Mouse (Mus musculus) T-helper 17 cell (primary cell): ENCODE measurements at regions not wholly inside any gene's neighbourhood (a gene's known extent, or its start where the extent isn't known, plus 50 kb on each side); places are given as distances from the start of the nearest gene placed in this dataset.

Experiments used
- in situ Hi-C, 2 experiments: fragments of 300-600 bp; cut with MboI, MseI; formaldehyde crosslinking; loops; 1 replicate in 1 of 2; 2 replicates in 1 of 2; pipeline ENCODE4 v1.15.1; 2025; ENCODE audit warnings: high pct_unique_total_duplicates in 2 of 2

DNA sequence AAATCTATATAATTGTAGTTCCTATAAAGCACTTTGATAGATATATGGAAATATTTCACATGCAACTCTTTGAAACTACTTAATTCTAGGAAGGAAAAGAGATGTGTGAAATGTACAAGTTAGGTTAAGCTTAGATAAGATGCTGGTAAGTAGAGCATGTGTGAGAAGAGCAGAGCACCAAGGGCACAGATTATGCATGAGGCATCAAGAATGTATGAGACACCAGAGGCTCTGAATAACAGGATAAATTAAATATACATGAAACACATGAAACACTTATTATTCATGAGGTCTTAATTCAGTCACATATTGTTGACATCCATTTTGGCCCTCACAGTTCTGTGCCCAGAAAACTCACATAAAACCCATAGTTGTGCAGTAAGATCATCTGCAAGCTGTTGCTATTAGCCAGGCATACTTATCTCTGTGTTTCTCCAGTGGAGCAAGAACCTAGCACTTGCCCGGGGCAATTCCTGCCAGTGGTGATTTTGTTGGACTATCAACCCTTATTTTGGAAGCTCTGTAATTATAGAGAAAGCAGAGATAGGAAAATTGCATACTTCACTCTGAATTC, 556.1 kb downstream of the Plod2 start:
- in situ Hi-C loops: no loop called here

DNA sequence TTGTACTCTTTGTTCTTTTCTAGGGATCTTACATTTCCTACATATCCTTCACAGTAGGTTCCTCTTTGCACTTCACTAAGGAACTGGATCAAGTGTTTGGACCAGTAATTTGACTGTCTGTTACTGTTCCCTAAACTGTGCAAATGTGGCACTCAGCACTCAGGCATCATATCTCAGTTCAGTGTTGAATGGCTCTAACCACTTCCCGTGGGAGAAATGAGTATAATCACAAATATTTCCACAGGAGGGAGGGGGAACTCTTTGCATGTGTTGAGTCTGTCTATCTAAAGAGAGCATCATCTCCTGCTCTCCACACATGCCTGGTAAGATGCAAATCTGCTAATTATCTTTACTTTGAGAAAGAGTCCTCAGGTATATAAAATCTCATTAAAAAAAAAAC, 588.5 kb downstream of the Plod2 start:
- in situ Hi-C loops: no loop called here

DNA sequence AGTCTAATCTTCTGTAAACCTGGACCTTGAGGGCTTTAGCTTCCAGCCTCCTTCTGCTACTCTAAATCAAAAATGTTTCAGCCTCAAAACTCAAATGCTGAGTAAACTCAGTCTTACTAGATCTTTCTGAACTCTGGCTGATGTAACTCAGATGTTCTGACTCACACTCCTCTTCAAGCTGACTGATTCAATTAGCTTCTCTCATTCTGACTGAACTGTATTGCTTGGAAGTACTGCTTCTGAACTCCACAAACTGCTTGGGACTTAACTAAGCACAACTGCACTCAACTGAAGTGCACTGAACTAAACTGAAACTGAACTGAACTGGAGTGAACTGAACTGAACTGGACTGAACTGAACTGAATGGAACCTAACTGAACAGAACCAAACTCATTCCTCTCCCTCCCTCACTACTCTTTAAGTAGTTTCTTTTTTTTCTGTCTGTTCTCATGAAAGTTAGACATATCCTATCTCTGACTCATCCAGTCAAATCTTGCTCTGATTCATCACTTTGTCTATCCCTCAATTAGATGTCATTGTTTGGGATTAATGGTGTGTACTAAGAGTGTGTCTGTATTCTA, 589.7 kb downstream of the Plod2 start:
- in situ Hi-C loops: no loop called here

DNA sequence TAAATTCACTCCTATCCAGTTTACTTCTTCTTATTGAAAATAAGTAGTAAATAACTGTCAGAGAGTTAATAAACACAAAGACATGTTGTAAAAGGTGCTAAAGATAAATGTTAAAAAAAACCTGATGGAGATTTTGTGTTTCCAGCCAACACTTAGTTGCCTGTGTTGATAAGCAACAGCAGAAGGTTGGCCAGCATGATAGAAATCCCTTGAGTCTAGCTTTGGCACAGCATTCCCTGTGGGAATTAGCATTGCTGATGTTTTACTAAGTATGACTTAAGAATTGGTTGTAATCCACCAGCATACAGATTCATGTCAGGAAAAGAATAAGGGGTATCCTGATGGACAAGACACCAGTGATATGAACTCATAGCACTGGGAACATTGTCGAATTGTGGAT, 594.3 kb downstream of the Plod2 start:
- in situ Hi-C loops: no loop called here

- in situ Hi-C loops: no loop called here
Measured at GRCm38 (mm10) chr9:93170071-93170470, 628.0 kb downstream of the Plod2 start.

GRCm38 (mm10) chr9:93186638-93187037, 644.6 kb downstream of the Plod2 start:
- in situ Hi-C loops: no loop called here

- in situ Hi-C loops: no loop called here
Measured at GRCm38 (mm10) chr9:93232562-93232961, 690.5 kb downstream of the Plod2 start.

DNA sequence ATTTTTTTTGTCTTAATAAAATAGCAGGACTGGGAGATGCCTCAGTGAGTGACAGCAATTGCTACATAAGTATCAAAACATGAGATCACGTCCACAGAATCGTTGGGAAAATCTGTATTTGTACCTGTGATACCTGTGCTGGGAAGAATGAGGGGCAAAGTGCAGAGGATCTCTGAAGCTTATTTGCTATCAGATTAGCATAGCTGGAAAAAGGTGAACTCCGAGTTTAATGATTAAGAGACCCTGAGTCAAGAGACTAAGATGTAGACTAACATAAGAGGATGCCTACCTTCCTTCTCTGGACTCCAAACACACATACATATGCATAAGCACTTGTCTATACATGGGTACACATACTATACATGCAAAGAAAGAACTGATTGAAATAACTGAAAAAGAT, 710.1 kb downstream of the Plod2 start:
- in situ Hi-C loops: loop anchor here in 1 of 2 experiments (10.0 kb wide), 1 partner anchor 1007 kb away; the partner anchor contains the start of gene Plscr1

DNA sequence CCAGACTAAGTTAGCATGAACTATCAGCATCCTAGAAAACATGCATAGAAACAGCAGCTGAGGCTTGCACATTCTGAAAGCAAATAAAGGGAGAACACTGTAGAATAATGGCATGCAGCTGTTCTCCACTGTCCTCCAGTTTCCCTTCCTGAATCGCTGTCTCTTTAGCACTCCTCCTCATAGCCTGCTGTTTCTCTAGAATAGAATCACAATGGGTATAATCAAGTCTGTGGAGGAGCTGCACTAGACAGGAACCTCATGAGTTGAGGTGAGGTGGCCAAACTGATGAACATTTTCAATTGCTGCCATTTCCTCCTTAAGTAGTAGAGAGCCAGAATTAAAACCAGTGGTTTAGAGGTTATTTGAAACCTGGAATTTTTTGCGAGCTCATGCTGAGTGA, 755.3 kb downstream of the Plod2 start:
- in situ Hi-C loops: no loop called here

- in situ Hi-C loops: no loop called here
Measured at GRCm38 (mm10) chr9:93306753-93307152, 764.7 kb downstream of the Plod2 start.

- in situ Hi-C loops: loop anchor here in 1 of 2 experiments (10.0 kb wide), 1 partner anchor 824 kb away; no protein-coding TSS in a partner anchor
Measured at GRCm38 (mm10) chr9:93328997-93329682, 787.1 kb downstream of the Plod2 start.
